Mouse (Mus musculus) heart, embryonic 12.5 days (tissue): Measurements from ENCODE around the gene Myh3. TPM values are rescaled to one million over a fixed set of nuclear protein-coding genes. Genes with fewer than 3 reads are reported as not detected.

Experiments
- ATAC-seq: fragments of 200-750 bp; cut with Nextera tagmentation; 2 replicates; pipeline ENCODE4 v1.8.0; 2017; ENCODE audit warnings: moderate TSS enrichment, moderate library complexity; ENCODE audit not compliant: insufficient number of reproducible peaks, low FRiP score
- H3K27ac ChIP-seq: fragments of 300-500 bp; sonication (generic); 2 replicates; pipeline ENCODE4 v1.5.1; 2016; ENCODE audit warnings: mild to moderate bottlenecking, moderate library complexity; ENCODE audit not compliant: poor library complexity, severe bottlenecking
- H3K27me3 ChIP-seq: fragments of 300-500 bp; sonication (generic); replicated peaks from 2 replicates; pipeline ENCODE4 v1.6.1; 2016; ENCODE audit warnings: mild to moderate bottlenecking, moderate library complexity
- H3K36me3 ChIP-seq: fragments of 300-500 bp; sonication (generic); 2 replicates; pipeline ENCODE4 v1.6.1; 2016; ENCODE audit warnings: mild to moderate bottlenecking, moderate library complexity
- H3K4me1 ChIP-seq: fragments of 300-500 bp; sonication (generic); replicated peaks from 2 replicates; pipeline ENCODE4 v1.6.1; 2016; ENCODE audit warnings: mild to moderate bottlenecking
- H3K4me2 ChIP-seq: fragments of 300-500 bp; sonication (generic); 2 replicates; pipeline ENCODE4 v1.6.1; 2016; ENCODE audit warnings: mild to moderate bottlenecking, moderate library complexity
- H3K4me3 ChIP-seq: fragments of 300-500 bp; sonication (generic); 2 replicates; pipeline ENCODE4 v1.5.1; 2016; ENCODE audit warnings: mild to moderate bottlenecking
- H3K9ac ChIP-seq: fragments of 300-500 bp; sonication (generic); 2 replicates; pipeline ENCODE4 v1.6.1; 2016; ENCODE audit warnings: mild to moderate bottlenecking, moderate library complexity
- H3K9me3 ChIP-seq: fragments of 300-500 bp; sonication (generic); replicated peaks from 2 replicates; pipeline ENCODE4 v1.6.1; 2016; ENCODE audit warnings: mild to moderate bottlenecking, moderate library complexity
- WGBS: fragments of 180-500 bp; shearing (Covaris S2); methylation state at CpG from one replicate; pipeline ENCODE4 v1.1.7; 2016; 5-methylcytosine and 5-hydroxymethylcytosine counted together
- polyA plus RNA-seq: library from polyadenylated mRNA; unstranded; fragments of >200 nt; fragmentation: Nextera tagmentation; extraction: Ambion mirVana; gene quantifications from 2 replicates; pipeline ENCODE4 v1.2.1, GENCODE M21; 2016

The Myh3 gene
- polyA plus RNA-seq, 1 experiment from 2014 or later, result 0.47 TPM

GRCm38 (mm10) chr11:67120697-67121294, 42.7 kb downstream of the Myh3 start:
- ATAC-seq, result no peak
- WGBS, result 63% methylated on average over 12 of the region's 12 CpGs
- Histone ChIP-seq H3K9ac (no peak overlapping the region), H3K4me1 (no peaks in the 10 kb centered on the region), H3K9me3 (no peaks in the 10 kb centered on the region), H3K36me3 (no peaks in the 10 kb centered on the region), H3K4me3 (no peak overlapping the region), H3K4me2 (no peak overlapping the region), H3K27ac (no peak overlapping the region), H3K27me3 (no peaks in the 10 kb centered on the region)

- Histone ChIP-seq H3K9ac (no peak overlapping the region), H3K4me1 (no peaks in the 10 kb centered on the region), H3K27me3 (no peaks in the 10 kb centered on the region), H3K27ac (no peak overlapping the region), H3K4me3 (no peak overlapping the region), H3K36me3 (no peaks in the 10 kb centered on the region), H3K9me3 (no peaks in the 10 kb centered on the region), H3K4me2 (no peak overlapping the region)
- 81% methylated on average over 7 of the region's 7 CpGs for WGBS
- ATAC-seq, result no peak
These were observed 46.8 kb downstream of the Myh3 start for GRCm38 (mm10) chr11:67124943-67125342.

- Histone ChIP-seq H3K4me3 (no peak overlapping the region), H3K27ac (no peak overlapping the region), H3K4me2 (no peak overlapping the region), H3K9me3 (no peaks in the 10 kb centered on the region), H3K36me3 (no peaks in the 10 kb centered on the region), H3K9ac (no peak overlapping the region), H3K27me3 (no peaks in the 10 kb centered on the region), H3K4me1 (no peaks in the 10 kb centered on the region)
- WGBS, result 72% methylated on average over 17 of the region's 17 CpGs
- no peak for ATAC-seq
These were observed 47.3 kb downstream of the Myh3 start for GRCm38 (mm10) chr11:67125361-67125760.

GRCm38 (mm10) chr11:67133526-67133925, 55.4 kb downstream of the Myh3 start:
- no peaks in the 10 kb centered on the region for H3K27me3 ChIP-seq
- H3K27ac ChIP-seq, result no peak overlapping the region
- H3K36me3 ChIP-seq, result no peaks in the 10 kb centered on the region
- H3K9me3 ChIP-seq, result no peaks in the 10 kb centered on the region
- H3K4me1 ChIP-seq, result no peaks in the 10 kb centered on the region
- 73% methylated on average over 2 of the region's 2 CpGs for WGBS
- H3K9ac ChIP-seq, result no peak overlapping the region
- no peak overlapping the region for H3K4me2 ChIP-seq
- ATAC-seq, result no peak
- H3K4me3 ChIP-seq, result no peak overlapping the region

GRCm38 (mm10) chr11:67134654-67135053, 56.6 kb downstream of the Myh3 start:
- Histone ChIP-seq H3K4me2 (no peak overlapping the region), H3K36me3 (no peaks in the 10 kb centered on the region), H3K27ac (no peak overlapping the region), H3K9me3 (no peaks in the 10 kb centered on the region), H3K4me1 (no peaks in the 10 kb centered on the region), H3K4me3 (no peak overlapping the region), H3K9ac (no peak overlapping the region), H3K27me3 (no peaks in the 10 kb centered on the region)
- ATAC-seq, result no peak
- WGBS, result 76% methylated on average over 6 of the region's 6 CpGs

GRCm38 (mm10) chr11:67135532-67135931, 57.4 kb downstream of the Myh3 start:
- Histone ChIP-seq H3K36me3 (no peaks in the 10 kb centered on the region), H3K4me1 (no peaks in the 10 kb centered on the region), H3K9me3 (no peaks in the 10 kb centered on the region), H3K27me3 (no peaks in the 10 kb centered on the region), H3K4me3 (no peak overlapping the region), H3K9ac (no peak overlapping the region), H3K4me2 (no peak overlapping the region), H3K27ac (no peak overlapping the region)
- ATAC-seq, result no peak
- WGBS, result 79% methylated on average over 2 of the region's 2 CpGs

GRCm38 (mm10) chr11:67139556-67139955, 61.5 kb downstream of the Myh3 start:
- H3K4me3 ChIP-seq, result no peak overlapping the region
- no peak overlapping the region for H3K27ac ChIP-seq
- H3K4me1 ChIP-seq, result no peaks in the 10 kb centered on the region
- WGBS, result 69% methylated on average over 8 of the region's 8 CpGs
- H3K9ac ChIP-seq, result no peak overlapping the region
- no peaks in the 10 kb centered on the region for H3K27me3 ChIP-seq
- H3K9me3 ChIP-seq, result no peaks in the 10 kb centered on the region
- no peaks in the 10 kb centered on the region for H3K36me3 ChIP-seq
- no peak overlapping the region for H3K4me2 ChIP-seq
- ATAC-seq, result no peak

- 78% methylated on average over 5 of the region's 5 CpGs for WGBS
- ATAC-seq, result no peak
- no peaks in the 10 kb centered on the region for H3K27me3 ChIP-seq
- no peaks in the 10 kb centered on the region for H3K4me1 ChIP-seq
- H3K27ac ChIP-seq, result no peak overlapping the region
- no peaks in the 10 kb centered on the region for H3K9me3 ChIP-seq
- H3K9ac ChIP-seq, result no peak overlapping the region
- no peak overlapping the region for H3K4me2 ChIP-seq
- H3K4me3 ChIP-seq, result no peak overlapping the region
- H3K36me3 ChIP-seq, result no peaks in the 10 kb centered on the region
These were observed 62.1 kb downstream of the Myh3 start for GRCm38 (mm10) chr11:67140175-67140574.

GRCm38 (mm10) chr11:67141031-67141430, 62.9 kb downstream of the Myh3 start:
- no peaks in the 10 kb centered on the region for H3K4me1 ChIP-seq
- H3K9me3 ChIP-seq, result no peaks in the 10 kb centered on the region
- no peak overlapping the region for H3K27ac ChIP-seq
- H3K27me3 ChIP-seq, result no peaks in the 10 kb centered on the region
- WGBS, result 66% methylated on average over 6 of the region's 6 CpGs
- H3K4me2 ChIP-seq, result no peak overlapping the region
- ATAC-seq, result no peak
- no peak overlapping the region for H3K4me3 ChIP-seq
- H3K9ac ChIP-seq, result no peak overlapping the region
- no peaks in the 10 kb centered on the region for H3K36me3 ChIP-seq

GRCm38 (mm10) chr11:67142047-67142446, 63.9 kb downstream of the Myh3 start:
- Histone ChIP-seq H3K4me2 (no peak overlapping the region), H3K27me3 (no peaks in the 10 kb centered on the region), H3K36me3 (no peaks in the 10 kb centered on the region), H3K9me3 (no peaks in the 10 kb centered on the region), H3K9ac (no peak overlapping the region), H3K4me1 (no peaks in the 10 kb centered on the region), H3K27ac (no peak overlapping the region), H3K4me3 (no peak overlapping the region)
- ATAC-seq, result no peak
- 61% methylated on average over 4 of the region's 4 CpGs for WGBS

- H3K4me2 ChIP-seq, result no peak overlapping the region
- H3K36me3 ChIP-seq, result no peaks in the 10 kb centered on the region
- H3K9ac ChIP-seq, result no peak overlapping the region
- H3K27me3 ChIP-seq, result no peaks in the 10 kb centered on the region
- H3K4me1 ChIP-seq, result no peaks in the 10 kb centered on the region
- WGBS, result 67% methylated on average over 5 of the region's 5 CpGs
- H3K9me3 ChIP-seq, result no peaks in the 10 kb centered on the region
- no peak overlapping the region for H3K4me3 ChIP-seq
- no peak overlapping the region for H3K27ac ChIP-seq
- ATAC-seq, result no peak
These were observed 65.0 kb downstream of the Myh3 start for GRCm38 (mm10) chr11:67143065-67143464.

GRCm38 (mm10) chr11:67143863-67144498, 65.9 kb downstream of the Myh3 start:
- Histone ChIP-seq H3K4me1 (no peaks in the 10 kb centered on the region), H3K36me3 (no peaks in the 10 kb centered on the region), H3K4me3 (no peak overlapping the region), H3K27ac (no peak overlapping the region), H3K4me2 (no peak overlapping the region), H3K27me3 (no peaks in the 10 kb centered on the region), H3K9me3 (no peaks in the 10 kb centered on the region), H3K9ac (no peak overlapping the region)
- ATAC-seq, result no peak
- WGBS, result 80% methylated on average over 4 of the region's 4 CpGs
